Mouse (Mus musculus) right cerebral cortex, adult 18-20 months (tissue): ENCODE results near the gene Smg9.

Source experiments
- DNase-seq: peaks from one replicate; pipeline ENCODE4 v3.0.0; 2022; ENCODE audit warnings: mixed read lengths

Smg9 gene

GRCm38 (mm10) chr7:24448782-24449517 is 49.5 kb downstream of the Smg9 start:
- peak; percentile 53 for DNase-seq

GRCm38 (mm10) chr7:24450585-24451017 is 51.2 kb downstream of the Smg9 start:
- DNase-seq, result no peak

DNA sequence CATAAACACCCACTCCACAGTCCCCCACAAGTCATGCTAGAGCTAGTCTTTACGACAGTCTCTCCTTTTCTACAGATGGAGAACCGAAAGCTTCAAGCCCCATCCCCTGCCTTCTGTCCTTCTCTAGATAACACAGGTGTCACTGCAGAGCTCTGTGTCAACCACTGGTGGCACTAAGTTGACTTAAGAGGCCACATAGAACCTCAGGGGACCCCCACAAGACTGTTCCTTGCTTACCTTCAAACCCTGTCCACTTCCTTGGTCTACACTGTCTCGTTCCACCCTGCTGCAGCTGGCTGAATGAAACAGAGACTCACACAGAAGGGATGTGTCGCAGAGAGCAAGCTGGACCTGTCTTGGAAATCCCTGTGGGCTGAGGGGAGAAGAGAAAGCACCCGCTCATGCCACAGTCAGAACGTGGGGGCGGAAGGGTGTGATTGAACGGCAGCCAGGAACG is 52.5 kb downstream of the Smg9 start, which contains the start of gene Irgc1:
Gene Irgc1, minus strand, starts transcription at position 443 of the 457 bp plus-strand sequence.
- peak; percentile 41 for DNase-seq

DNA sequence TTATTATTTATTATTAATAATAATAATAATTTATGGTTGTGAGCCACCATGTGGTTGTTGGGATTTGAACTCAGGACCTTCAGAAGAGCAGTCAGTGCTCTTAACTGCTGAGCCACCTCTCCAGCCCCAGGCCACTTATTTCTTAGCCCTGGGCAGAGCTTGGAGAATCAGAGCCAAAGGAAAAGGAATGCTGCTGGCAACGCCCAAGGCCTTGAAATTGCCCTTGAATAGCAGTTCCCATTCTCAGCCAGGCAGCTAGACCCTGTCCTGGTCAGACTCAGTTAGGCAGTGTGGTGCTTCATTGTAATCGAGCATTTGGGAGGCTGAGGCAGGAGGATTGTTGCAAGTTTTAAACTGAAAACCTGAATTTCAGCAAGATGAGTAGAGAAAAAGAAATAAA is 54.8 kb downstream of the Smg9 start:
- DNase-seq, result no peak

GRCm38 (mm10) chr7:24455726-24456125 is 56.3 kb downstream of the Smg9 start:
- DNase-seq, result no peak

- no peak for DNase-seq
Measured at GRCm38 (mm10) chr7:24457726-24458370, 58.4 kb downstream of the Smg9 start.

- DNase-seq, result no peak
Measured at GRCm38 (mm10) chr7:24459440-24459839, 60.0 kb downstream of the Smg9 start.

DNA sequence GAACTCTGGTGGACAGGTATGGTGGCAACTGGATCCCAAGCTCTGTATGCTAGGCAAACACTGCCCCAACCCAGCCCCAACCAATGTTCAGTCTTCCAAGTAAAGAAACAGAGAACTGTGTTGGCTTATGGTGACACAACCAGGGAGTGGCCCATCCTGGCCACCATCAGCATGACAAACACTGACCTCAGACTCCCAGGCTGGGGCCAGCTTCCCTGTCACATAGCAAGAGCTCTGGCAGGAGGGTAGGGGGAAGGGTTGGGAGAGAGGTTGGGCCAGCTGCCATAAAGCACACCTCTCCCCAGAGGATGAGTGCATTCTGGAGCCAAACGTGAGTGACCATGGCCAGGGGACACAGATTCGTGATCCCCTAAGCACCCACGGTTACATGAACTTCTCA is 60.4 kb downstream of the Smg9 start:
- DNase-seq, result no peak

DNA sequence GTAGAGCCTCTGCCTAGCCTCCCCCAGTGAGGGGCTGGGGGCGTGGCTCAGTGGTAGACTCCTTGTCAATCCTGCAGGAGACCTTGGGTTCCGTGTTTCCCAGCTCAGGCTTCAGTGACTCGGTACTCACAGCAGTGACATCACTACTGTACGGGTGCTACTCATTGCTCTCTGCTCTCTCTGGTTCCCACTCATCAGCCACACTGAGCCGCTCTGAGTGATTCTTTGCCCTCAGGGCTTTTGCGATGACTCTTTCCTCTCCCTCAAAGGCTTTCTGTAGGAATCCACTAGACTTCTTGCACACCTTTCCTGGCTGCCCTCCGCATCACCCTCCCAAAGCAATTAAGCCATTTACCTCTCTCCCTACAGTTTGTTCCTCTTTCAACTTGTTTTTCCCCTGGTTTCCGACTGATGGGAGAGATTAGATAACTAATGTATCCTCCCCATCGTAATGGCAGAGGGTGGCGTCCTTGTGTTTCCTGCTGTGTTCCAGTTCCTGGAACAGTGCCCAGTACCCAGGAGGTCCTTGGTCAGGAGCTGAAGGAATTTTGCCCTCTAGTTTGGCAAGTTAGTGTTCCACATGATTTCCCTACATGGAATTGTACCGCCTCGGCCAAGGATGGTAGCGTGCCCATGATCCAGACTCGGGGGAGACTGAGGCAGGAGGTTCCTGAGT is 62.1 kb downstream of the Smg9 start:
- no peak for DNase-seq

DNA sequence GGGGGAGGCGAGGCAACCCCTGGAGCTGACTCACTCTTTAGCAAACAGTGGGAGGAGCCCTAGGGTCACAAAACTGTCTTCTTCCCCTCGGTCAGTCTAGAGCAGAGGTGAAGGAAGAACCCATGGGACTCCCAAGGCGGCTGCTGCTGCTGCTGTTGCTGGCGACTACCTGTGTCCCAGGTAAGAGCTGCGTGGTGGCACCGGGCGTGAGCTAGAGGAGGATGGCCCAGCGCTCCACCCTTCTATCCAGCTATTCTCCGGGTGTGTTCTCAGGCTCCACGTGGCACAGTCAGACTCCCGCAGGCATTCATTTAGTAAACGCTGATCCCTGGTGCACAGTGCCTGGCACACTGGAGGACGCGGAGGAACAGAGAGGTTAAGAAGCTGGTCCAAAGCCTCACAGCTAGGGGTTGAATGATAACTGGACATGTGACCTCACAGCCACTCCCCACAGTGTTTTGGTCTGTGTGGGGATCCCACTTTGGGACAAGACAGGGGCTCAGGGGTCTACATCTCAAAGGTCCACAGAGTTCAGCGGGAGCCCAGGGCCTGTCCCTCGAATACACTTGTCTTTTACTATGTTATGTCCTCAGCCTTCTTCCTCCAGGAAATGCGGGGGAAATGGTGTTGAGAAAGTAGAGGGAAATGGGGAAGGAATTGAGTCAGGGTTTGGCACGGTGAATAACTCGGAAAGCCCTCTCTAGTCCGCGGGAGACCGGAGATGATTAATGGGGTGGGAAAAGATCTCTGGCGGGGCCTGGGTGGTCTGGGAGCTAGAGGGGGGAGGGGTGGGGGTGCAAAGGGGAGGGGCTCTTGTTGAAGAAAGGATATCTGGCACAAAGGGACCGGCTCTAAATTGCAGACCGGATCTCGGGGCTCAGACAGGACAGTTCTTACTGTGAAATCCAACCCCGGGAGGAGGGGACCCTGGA is 63.2 kb downstream of the Smg9 start, which contains the start of gene Plaur:
Gene Plaur, plus strand, starts transcription at position 97 of the 932 bp plus-strand sequence.
- no peak for DNase-seq

GRCm38 (mm10) chr7:24466835-24467234 is 67.4 kb downstream of the Smg9 start:
- DNase-seq, result no peak

GRCm38 (mm10) chr7:24467886-24468285 is 68.5 kb downstream of the Smg9 start:
- DNase-seq, result no peak

DNA sequence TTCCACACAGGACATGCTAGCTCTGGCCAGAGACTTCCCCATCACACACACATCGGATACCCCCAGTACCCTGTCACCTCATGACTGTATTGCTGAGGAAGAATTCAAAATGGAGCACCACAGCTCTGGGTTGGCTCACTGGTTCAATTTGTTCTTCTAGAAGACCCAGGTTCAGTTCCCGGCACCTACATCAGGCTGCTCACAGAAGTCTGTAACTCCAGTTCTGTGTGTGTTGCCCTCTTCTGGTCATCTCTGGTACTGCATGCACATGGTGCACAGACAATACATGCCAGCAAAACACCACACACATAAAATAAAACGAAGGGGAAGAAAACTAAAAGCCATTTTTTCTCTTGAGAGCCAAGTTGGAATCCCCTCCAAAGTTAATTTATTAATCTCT is 69.7 kb downstream of the Smg9 start:
- DNase-seq, result no peak

GRCm38 (mm10) chr7:24470356-24470755 is 70.9 kb downstream of the Smg9 start:
- DNase-seq, result no peak
